Mouse (Mus musculus) regulatory T cell (primary cell): ENCODE measurements around the gene Fscn3.

Source experiments
- in situ Hi-C: fragments of 300-600 bp; cut with MboI, MseI; formaldehyde crosslinking; loops from one replicate; pipeline ENCODE4 v1.15.1; 2025; ENCODE audit warnings: high pct_unique_total_duplicates

Fscn3 gene

DNA sequence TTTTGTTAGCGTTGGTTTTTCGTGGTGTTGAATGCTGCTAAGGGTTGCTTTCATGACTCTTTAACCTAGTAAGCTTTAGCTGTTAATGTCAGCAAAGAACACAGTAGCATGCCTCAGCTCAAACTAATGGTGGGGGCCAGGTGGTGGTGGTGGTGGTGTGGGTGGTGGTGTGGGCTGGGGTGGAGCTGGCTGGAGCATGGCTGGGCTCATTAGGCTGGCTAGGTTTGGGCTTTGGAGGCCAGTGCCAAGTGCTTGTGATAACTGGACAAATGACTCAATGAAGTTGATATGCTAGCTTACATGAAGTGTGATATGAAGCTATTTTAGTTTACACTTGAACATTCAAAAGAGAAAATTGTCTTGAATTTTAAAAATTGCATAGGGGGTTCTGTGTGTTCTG lies 58.4 kb downstream of the Fscn3 start:
- in situ Hi-C loops: no loop called here

DNA sequence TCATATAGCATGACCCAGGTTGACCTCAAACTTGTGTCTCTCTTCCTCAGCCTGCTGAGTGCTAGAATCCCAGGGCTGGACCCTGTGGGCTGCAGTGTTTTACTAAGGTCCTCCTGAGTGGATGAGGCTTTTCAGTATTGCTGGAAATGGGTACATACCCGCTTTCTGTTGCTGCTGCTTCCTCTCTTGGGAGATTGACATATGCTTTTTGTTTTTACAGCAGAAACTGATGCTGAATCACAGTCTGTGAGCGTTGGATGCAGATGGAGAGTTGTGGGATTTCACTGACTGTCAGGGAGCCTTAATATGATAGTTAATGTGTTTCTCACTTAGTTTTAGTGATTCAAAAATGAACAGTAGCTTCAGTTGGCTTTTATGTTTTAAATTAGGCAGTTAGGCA lies 58.9 kb downstream of the Fscn3 start:
- in situ Hi-C loops: no loop called here

DNA sequence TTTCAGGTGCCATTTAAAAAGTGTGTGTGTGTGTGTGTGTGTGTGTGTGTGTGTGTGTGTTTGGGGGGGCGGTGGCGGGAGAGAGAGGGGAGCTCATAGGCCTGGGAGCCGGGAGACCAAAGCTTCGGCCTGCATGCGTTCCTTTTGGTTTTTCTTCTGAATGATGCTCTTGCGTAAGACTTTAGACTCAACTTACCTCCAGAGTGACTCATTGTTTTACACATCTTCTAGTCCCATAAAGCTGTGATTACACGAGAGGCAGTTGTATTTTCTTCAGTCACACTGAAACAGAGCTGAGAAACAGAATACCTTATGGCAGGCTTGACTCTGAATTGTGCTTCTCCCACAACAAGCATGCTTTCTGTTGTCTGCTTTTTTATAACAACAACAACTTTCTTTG lies 59.3 kb downstream of the Fscn3 start:
- in situ Hi-C loops: no loop called here
